Mouse (Mus musculus) hindbrain, embryonic 14.5 days (tissue): ENCODE data around the gene Gpcpd1. TPM values are rescaled to one million over a fixed set of nuclear protein-coding genes. Genes with fewer than 3 reads are reported as not detected.

ENCODE experiments used
- ATAC-seq: fragments of 200-750 bp; cut with Nextera tagmentation; 2 replicates; pipeline ENCODE4 v1.8.0; 2017; ENCODE audit warnings: moderate number of reproducible peaks, mild to moderate bottlenecking, moderate TSS enrichment, moderate library complexity; ENCODE audit not compliant: low FRiP score
- DNase-seq: peaks from one replicate; pipeline ENCODE4 v3.0.0-alpha.2; 2015; ENCODE audit warnings: low spot score
- H3K27ac ChIP-seq: fragments of 300-500 bp; sonication (generic); 2 replicates; pipeline ENCODE4 v1.5.1; 2014; ENCODE audit warnings: mild to moderate bottlenecking, moderate library complexity
- H3K27me3 ChIP-seq: fragments of 300-500 bp; sonication (generic); 2 replicates; pipeline ENCODE4 v1.6.1; 2014; ENCODE audit warnings: mild to moderate bottlenecking, low read length, mixed read lengths; ENCODE audit not compliant: control insufficient read depth, insufficient read depth
- H3K36me3 ChIP-seq: fragments of 300-500 bp; sonication (generic); replicated peaks from 2 replicates; pipeline ENCODE4 v1.6.1; 2014; ENCODE audit not compliant: control insufficient read depth, insufficient read depth
- H3K4me1 ChIP-seq: fragments of 300-500 bp; sonication (generic); replicated peaks from 2 replicates; pipeline ENCODE4 v1.6.1; 2014; ENCODE audit warnings: antibody characterized with exemption, low read length, mixed read lengths; ENCODE audit not compliant: control insufficient read depth, insufficient read depth
- H3K4me2 ChIP-seq: fragments of 300-500 bp; sonication (generic); replicated peaks from 2 replicates; pipeline ENCODE4 v1.6.1; 2014; ENCODE audit warnings: mild to moderate bottlenecking, moderate library complexity
- H3K4me3 ChIP-seq: fragments of 300-500 bp; sonication (generic); replicated peaks from 2 replicates; pipeline ENCODE4 v1.5.1; 2014; ENCODE audit warnings: mild to moderate bottlenecking, low read length
- H3K9ac ChIP-seq: fragments of 300-500 bp; sonication (generic); 2 replicates; pipeline ENCODE4 v1.6.1; 2014
- H3K9me3 ChIP-seq: fragments of 300-500 bp; sonication (generic); 2 replicates; pipeline ENCODE4 v1.6.1; 2016; ENCODE audit warnings: low read length; ENCODE audit not compliant: control insufficient read depth
- WGBS: fragments of 180-500 bp; shearing (Covaris S2); extraction: QIAGEN DNeasy Blood & Tissue Kit; methylation state at CpG from one replicate; pipeline ENCODE4 v1.1.7; 2014; 5-methylcytosine and 5-hydroxymethylcytosine counted together
- polyA plus RNA-seq: library from polyadenylated mRNA; unstranded; fragments of >200 nt; fragmentation: Nextera tagmentation; extraction: Ambion mirVana; gene quantifications from 2 replicates; pipeline ENCODE4 v1.2.1, GENCODE M21; 2014

Gpcpd1 gene
- polyA plus RNA-seq: 76.5 and 102 TPM in 2 replicates

- no peak for ATAC-seq
Measured at GRCm38 (mm10) chr2:132587240-132587779, at the start of gene Gpcpd1. Gpcpd1 (minus strand) TSS chr2:132587729.

GRCm38 (mm10) chr2:132636534-132636933 is 49.0 kb upstream of the Gpcpd1 start:
- H3K9ac ChIP-seq: no peak overlapping the region
- no peaks in the 10 kb centered on the region for H3K9me3 ChIP-seq
- no peak overlapping the region for H3K4me2 ChIP-seq
- no peak overlapping the region for H3K4me3 ChIP-seq
- DNase-seq (no peak), ATAC-seq (no peak)
- no peak overlapping the region for H3K27ac ChIP-seq
- H3K36me3 ChIP-seq: no peaks in the 10 kb centered on the region
- no peaks in the 10 kb centered on the region for H3K4me1 ChIP-seq
- WGBS: 92% methylated on average over 1 of the region's 1 CpGs
- no peaks in the 10 kb centered on the region for H3K27me3 ChIP-seq

More at GRCm38 (mm10) chr2:132587240-132587779, at the start of gene Gpcpd1:
- Histone ChIP-seq H3K9ac (no peak within 1 kb of the TSS), H3K27me3 (no peaks in the 10 kb centered on the region), H3K36me3 (no peaks in the 10 kb centered on the region), H3K4me2 (no peak within 1 kb of the TSS), H3K4me1 (peaks cover 4% of the 10 kb centered on the region; the same call in 1 of the 2 replicates), H3K4me3 (no peak within 1 kb of the TSS), H3K9me3 (no peaks in the 10 kb centered on the region), H3K27ac (no peak within 1 kb of the TSS)
- no peak for DNase-seq
- 92% methylated on average over 7 of the region's 7 CpGs for WGBS

GRCm38 (mm10) chr2:132628626-132629025 is 41.1 kb upstream of the Gpcpd1 start:
- no peaks in the 10 kb centered on the region for H3K4me1 ChIP-seq

GRCm38 (mm10) chr2:132623092-132623491 is 35.6 kb upstream of the Gpcpd1 start:
- no peak overlapping the region for H3K4me2 ChIP-seq
- no peak for ATAC-seq
- no peaks in the 10 kb centered on the region for H3K4me1 ChIP-seq
- 78% methylated on average over 1 of the region's 1 CpGs for WGBS
- H3K4me3 ChIP-seq: no peak overlapping the region
- H3K36me3 ChIP-seq: no peaks in the 10 kb centered on the region
- no peak overlapping the region for H3K27ac ChIP-seq
- no peak for DNase-seq
- H3K27me3 ChIP-seq: no peaks in the 10 kb centered on the region
- H3K9me3 ChIP-seq: no peaks in the 10 kb centered on the region
- no peak overlapping the region for H3K9ac ChIP-seq

More at GRCm38 (mm10) chr2:132628626-132629025, 41.1 kb upstream of the Gpcpd1 start:
- DNase-seq (no peak), ATAC-seq (no peak)
- Histone ChIP-seq H3K27ac (no peak overlapping the region), H3K4me2 (no peak overlapping the region), H3K4me3 (no peak overlapping the region), H3K36me3 (no peaks in the 10 kb centered on the region), H3K9me3 (no peaks in the 10 kb centered on the region), H3K27me3 (no peaks in the 10 kb centered on the region), H3K9ac (no peak overlapping the region)
- WGBS: 97% methylated on average over 2 of the region's 2 CpGs

GRCm38 (mm10) chr2:132617693-132618092 is 30.2 kb upstream of the Gpcpd1 start:
- H3K4me2 ChIP-seq: no peak overlapping the region
- H3K4me1 ChIP-seq: no peaks in the 10 kb centered on the region
- 68% methylated on average over 3 of the region's 3 CpGs for WGBS
- no peak for DNase-seq
- no peak overlapping the region for H3K9ac ChIP-seq
- H3K36me3 ChIP-seq: no peaks in the 10 kb centered on the region
- H3K9me3 ChIP-seq: no peaks in the 10 kb centered on the region
- no peak for ATAC-seq
- no peaks in the 10 kb centered on the region for H3K27me3 ChIP-seq
- H3K4me3 ChIP-seq: no peak overlapping the region
- no peak overlapping the region for H3K27ac ChIP-seq

- no peak overlapping the region for H3K4me2 ChIP-seq
- ATAC-seq (no peak), DNase-seq (no peak)
- H3K4me1 ChIP-seq: no peaks in the 10 kb centered on the region
- H3K9ac ChIP-seq: no peak overlapping the region
- H3K27me3 ChIP-seq: no peaks in the 10 kb centered on the region
- no peak overlapping the region for H3K27ac ChIP-seq
- H3K9me3 ChIP-seq: no peaks in the 10 kb centered on the region
- no peak overlapping the region for H3K4me3 ChIP-seq
- H3K36me3 ChIP-seq: no peaks in the 10 kb centered on the region
- WGBS: 88% methylated on average over 5 of the region's 5 CpGs
Measured at GRCm38 (mm10) chr2:132613581-132614188, 26.2 kb upstream of the Gpcpd1 start.

GRCm38 (mm10) chr2:132611551-132612233 is 24.2 kb upstream of the Gpcpd1 start:
- ATAC-seq (no peak), DNase-seq (no peak)
- 96% methylated on average over 4 of the region's 4 CpGs for WGBS

GRCm38 (mm10) chr2:132607141-132608093 is 19.9 kb upstream of the Gpcpd1 start:
- H3K27me3 ChIP-seq: no peaks in the 10 kb centered on the region
- H3K9me3 ChIP-seq: no peaks in the 10 kb centered on the region
- no peak overlapping the region for H3K27ac ChIP-seq
- H3K4me3 ChIP-seq: no peak overlapping the region
- H3K4me2 ChIP-seq: no peak overlapping the region
- no peak overlapping the region for H3K9ac ChIP-seq
- H3K36me3 ChIP-seq: no peaks in the 10 kb centered on the region
- WGBS: 46% methylated on average over 10 of the region's 10 CpGs
- no peaks in the 10 kb centered on the region for H3K4me1 ChIP-seq
- ATAC-seq (peak; percentile 27; the same call in 1 of the 2 replicates), DNase-seq (peak; percentile 58)

More at GRCm38 (mm10) chr2:132611551-132612233, 24.2 kb upstream of the Gpcpd1 start:
- no peak overlapping the region for H3K4me3 ChIP-seq
- H3K9ac ChIP-seq: no peak overlapping the region
- no peak overlapping the region for H3K4me2 ChIP-seq
- H3K27me3 ChIP-seq: no peaks in the 10 kb centered on the region
- H3K9me3 ChIP-seq: no peaks in the 10 kb centered on the region
- no peak overlapping the region for H3K27ac ChIP-seq
- no peaks in the 10 kb centered on the region for H3K36me3 ChIP-seq
- no peaks in the 10 kb centered on the region for H3K4me1 ChIP-seq
